Comparison of ENCODE assay signal across 33 mouse cellular contexts in genomic region chr2:146337540-146337939, GRCm38 (mm10).
"Had no signal": no experiment of that assay in that cellular context is flagged by ENCODE, and none has a peak within 500 bp of the region (broad histone marks: within the 10 kb centered on the region; RNA-seq: fewer than 3 reads in every experiment).

No protein-coding gene starts in this region.

- H3K4me3 ChIP-seq: heart, embryonic 10.5 days; heart, embryonic 12.5 days; heart, embryonic 13.5 days; heart, embryonic 15.5 days; hindbrain, embryonic 10.5 days; hindbrain, embryonic 12.5 days; hindbrain, embryonic 15.5 days; intestine, embryonic 15.5 days; kidney, embryonic 15.5 days; layer of hippocampus, adult 2 months had no signal

- DNase-seq: heart, postnatal 10 days; heart, postnatal 14 days; heart, postnatal 36 days; heart, postnatal 4 days; kidney, adult 11 months; kidney, adult 18-20 months; kidney, adult 2 months; kidney, adult 8-10 months; kidney, adult 9 months; kidney, postnatal 14 days; kidney, postnatal 25 days; kidney, postnatal 36 days; kidney, postnatal 4 days; layer of hippocampus, adult 9-11 months; layer of hippocampus, postnatal 36 days had no signal

- H3K27me3 ChIP-seq: heart, embryonic 12.5 days; heart, embryonic 13.5 days; heart, embryonic 15.5 days; hindbrain, embryonic 12.5 days; intestine, embryonic 15.5 days; kidney, embryonic 15.5 days had no signal

- H3K27ac ChIP-seq: heart, embryonic 10.5 days; heart, embryonic 13.5 days; heart, embryonic 15.5 days; hindbrain, embryonic 10.5 days; hindbrain, embryonic 12.5 days; hindbrain, embryonic 14.5 days; hindbrain, embryonic 15.5 days; hindbrain, postnatal 0 days; intestine, embryonic 15.5 days; kidney, embryonic 15.5 days; kidney, postnatal 0 days; layer of hippocampus, adult 2 months had no signal

- H3K4me2 ChIP-seq: heart, embryonic 11.5 days; heart, embryonic 12.5 days; heart, embryonic 13.5 days; heart, embryonic 15.5 days; hindbrain, embryonic 12.5 days; hindbrain, embryonic 14.5 days; hindbrain, embryonic 15.5 days; intestine, embryonic 15.5 days; kidney, embryonic 15.5 days had no signal

- ATAC-seq: hindbrain, embryonic 16.5 days; hindbrain, postnatal 0 days; inflammation-experienced regulatory T-cells, adult 6 months; intestine, embryonic 15.5 days; intestine, embryonic 16.5 days; intestine, postnatal 0 days had no signal

- H3K9me3 ChIP-seq: heart, embryonic 10.5 days; heart, embryonic 12.5 days; heart, embryonic 13.5 days; heart, embryonic 15.5 days; hindbrain, embryonic 10.5 days; hindbrain, embryonic 12.5 days; hindbrain, embryonic 15.5 days; intestine, embryonic 15.5 days; kidney, embryonic 15.5 days had no signal

- H3K4me1 ChIP-seq: heart, embryonic 10.5 days; heart, embryonic 12.5 days; heart, embryonic 13.5 days; heart, embryonic 15.5 days; hindbrain, embryonic 10.5 days; intestine, embryonic 15.5 days; kidney, embryonic 15.5 days had no signal

- H3K9ac ChIP-seq: heart, embryonic 12.5 days; heart, embryonic 13.5 days; heart, embryonic 15.5 days; hindbrain, embryonic 12.5 days; hindbrain, embryonic 14.5 days; hindbrain, embryonic 15.5 days; intestine, embryonic 15.5 days; kidney, embryonic 15.5 days had no signal
